Mouse (Mus musculus) neural tube, embryonic 13.5 days (tissue): ENCODE measurements at regions not wholly inside any gene's neighbourhood (a gene's known extent, or its start where the extent isn't known, plus 50 kb on each side); places are given as distances from the start of the nearest gene placed in this dataset.

Experiments used
- ATAC-seq: fragments of 200-750 bp; cut with Nextera tagmentation; 2 replicates; pipeline ENCODE4 v1.8.0; 2017; ENCODE audit warnings: low read depth, mild to moderate bottlenecking, moderate TSS enrichment, moderate library complexity
- H3K27ac ChIP-seq: fragments of 300-500 bp; sonication (generic); replicated peaks from 2 replicates; pipeline ENCODE4 v1.5.1; 2015; ENCODE audit warnings: moderate library complexity, mild to moderate bottlenecking, inconsistent platforms
- H3K27me3 ChIP-seq: fragments of 300-500 bp; sonication (generic); 2 replicates; pipeline ENCODE4 v1.6.1; 2015; ENCODE audit warnings: mild to moderate bottlenecking, inconsistent platforms
- H3K36me3 ChIP-seq: fragments of 300-500 bp; sonication (generic); 2 replicates; pipeline ENCODE4 v1.6.1; 2015; ENCODE audit warnings: mild to moderate bottlenecking, inconsistent platforms
- H3K4me1 ChIP-seq: fragments of 300-500 bp; sonication (generic); replicated peaks from 2 replicates; pipeline ENCODE4 v1.6.1; 2015; ENCODE audit warnings: inconsistent platforms
- H3K4me2 ChIP-seq: fragments of 300-500 bp; sonication (generic); 2 replicates; pipeline ENCODE4 v1.6.1; 2015; ENCODE audit warnings: inconsistent platforms, mild to moderate bottlenecking, moderate library complexity
- H3K4me3 ChIP-seq: fragments of 300-500 bp; sonication (generic); 2 replicates; pipeline ENCODE4 v1.5.1; 2015; ENCODE audit warnings: mild to moderate bottlenecking, inconsistent platforms
- H3K9ac ChIP-seq: fragments of 300-500 bp; sonication (generic); 2 replicates; pipeline ENCODE4 v1.6.1; 2015; ENCODE audit warnings: moderate library complexity, mild to moderate bottlenecking, inconsistent platforms
- H3K9me3 ChIP-seq: fragments of 300-500 bp; sonication (generic); 2 replicates; pipeline ENCODE4 v1.6.1; 2016; ENCODE audit warnings: inconsistent platforms
- WGBS: fragments of 180-500 bp; shearing (Covaris S2); methylation state at CpG from one replicate; pipeline ENCODE4 v1.1.7; 2015; 5-methylcytosine and 5-hydroxymethylcytosine counted together

GRCm38 (mm10) chr12:93122216-93122615 is 1273.3 kb upstream of the Sel1l start:
- H3K27ac ChIP-seq = no peak overlapping the region
- H3K4me2 ChIP-seq = no peak overlapping the region
- ATAC-seq = no peak
- no peaks in the 10 kb centered on the region for H3K27me3 ChIP-seq
- H3K4me3 ChIP-seq = no peak overlapping the region
- H3K9me3 ChIP-seq = no peaks in the 10 kb centered on the region
- no peaks in the 10 kb centered on the region for H3K4me1 ChIP-seq
- H3K36me3 ChIP-seq = no peaks in the 10 kb centered on the region
- WGBS = 96% methylated on average over 2 of the region's 2 CpGs
- H3K9ac ChIP-seq = no peak overlapping the region

DNA sequence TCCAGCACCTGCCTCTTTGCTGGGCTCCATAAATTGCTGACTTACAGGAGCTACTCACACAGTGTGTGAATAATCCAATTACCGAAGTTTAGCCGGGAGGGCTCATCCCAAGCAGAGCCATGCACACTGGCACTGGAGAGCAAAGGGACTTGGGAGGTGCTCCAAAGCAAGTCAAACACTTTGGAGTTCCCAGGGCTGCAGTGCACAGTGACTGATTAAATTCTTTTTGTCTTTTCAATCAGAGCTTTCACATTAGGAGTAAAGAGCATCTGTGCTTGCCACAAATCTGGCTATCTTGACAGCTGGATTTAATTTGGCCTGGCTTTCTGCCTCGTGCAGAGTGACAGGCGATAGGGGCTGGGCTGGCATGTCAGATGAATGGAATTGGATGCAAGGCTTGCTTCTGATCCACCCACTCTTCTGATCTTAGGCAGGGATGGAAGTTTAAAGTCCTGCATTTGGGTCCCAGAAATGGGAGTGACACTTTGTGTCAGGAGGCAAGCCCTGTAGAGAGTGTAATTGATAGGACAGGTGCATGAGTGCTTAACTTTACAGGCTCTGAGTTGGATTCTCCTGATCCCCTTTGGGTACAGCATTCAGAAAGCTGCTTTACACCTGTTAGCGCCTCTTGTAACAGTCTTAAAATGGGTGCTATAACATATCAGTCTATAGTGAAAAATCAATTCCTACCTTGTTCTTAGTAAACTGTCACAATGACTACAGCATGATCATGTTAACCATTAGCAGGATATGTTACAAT is 1239.3 kb upstream of the Sel1l start:
- no peaks in the 10 kb centered on the region for H3K36me3 ChIP-seq
- H3K9me3 ChIP-seq = no peaks in the 10 kb centered on the region
- WGBS = 50% methylated on average over 5 of the region's 5 CpGs
- H3K9ac ChIP-seq = no peak overlapping the region
- peak; percentile 78 for ATAC-seq
- H3K27ac ChIP-seq = no peak overlapping the region
- H3K4me3 ChIP-seq = no peak overlapping the region
- H3K27me3 ChIP-seq = no peaks in the 10 kb centered on the region
- H3K4me1 ChIP-seq = peaks cover 6% of the 10 kb centered on the region; the same call in 1 of the 2 replicates
- H3K4me2 ChIP-seq = no peak overlapping the region

DNA sequence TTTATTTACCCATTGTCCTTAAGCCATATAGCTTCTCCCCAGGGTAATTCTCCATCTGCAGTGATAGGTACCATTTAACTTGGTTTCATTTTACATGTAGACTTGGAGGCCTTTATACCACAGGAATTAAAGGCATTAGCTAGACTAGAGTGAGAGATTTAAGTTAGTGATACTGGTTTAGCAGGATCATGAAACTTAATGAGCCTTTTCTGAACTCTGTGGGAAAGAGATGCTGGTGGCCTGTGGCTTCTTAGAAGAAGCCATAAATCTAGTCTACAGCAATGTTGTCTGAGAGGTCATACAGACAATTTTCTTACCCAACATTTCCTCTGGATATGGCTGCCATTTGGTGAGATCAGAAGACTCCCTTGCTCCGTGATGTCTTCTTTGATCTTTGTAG is 1214.9 kb upstream of the Sel1l start:
- Histone ChIP-seq H3K27me3 (no peaks in the 10 kb centered on the region), H3K9ac (no peak overlapping the region), H3K27ac (no peak overlapping the region), H3K36me3 (no peaks in the 10 kb centered on the region), H3K4me2 (no peak overlapping the region), H3K9me3 (no peaks in the 10 kb centered on the region), H3K4me1 (no peaks in the 10 kb centered on the region), H3K4me3 (no peak overlapping the region)
- no peak for ATAC-seq
- WGBS = 58% methylated on average over 1 of the region's 1 CpGs

- H3K4me1 ChIP-seq = no peaks in the 10 kb centered on the region
- H3K9ac ChIP-seq = no peak overlapping the region
- no peak overlapping the region for H3K4me3 ChIP-seq
- H3K9me3 ChIP-seq = no peaks in the 10 kb centered on the region
- ATAC-seq = no peak
- no peaks in the 10 kb centered on the region for H3K27me3 ChIP-seq
- H3K4me2 ChIP-seq = no peak overlapping the region
- H3K27ac ChIP-seq = no peak overlapping the region
- H3K36me3 ChIP-seq = no peaks in the 10 kb centered on the region
Observed at GRCm38 (mm10) chr12:93019633-93020032, 1170.7 kb upstream of the Sel1l start.

DNA sequence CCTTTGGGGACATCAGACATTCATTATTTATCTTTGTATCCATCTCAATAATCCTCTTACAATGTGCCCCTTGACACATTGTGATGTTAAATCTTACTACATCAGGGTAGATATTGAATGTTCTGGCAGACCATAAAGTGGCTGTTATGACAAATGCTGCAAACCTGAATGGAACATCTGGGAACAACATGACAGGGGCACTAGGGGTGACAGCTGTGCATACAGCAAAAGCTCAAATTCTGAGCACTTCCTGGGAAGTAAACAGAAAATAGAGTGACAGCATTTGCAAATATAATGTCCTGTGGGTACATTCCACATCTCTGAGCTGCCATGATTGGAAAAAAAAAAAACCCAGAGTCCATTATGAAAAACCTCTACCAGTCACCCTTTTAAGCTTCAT is 1162.6 kb upstream of the Sel1l start:
- Histone ChIP-seq H3K27me3 (no peaks in the 10 kb centered on the region), H3K4me2 (no peak overlapping the region), H3K9me3 (no peaks in the 10 kb centered on the region), H3K9ac (no peak overlapping the region), H3K4me3 (no peak overlapping the region), H3K4me1 (no peaks in the 10 kb centered on the region), H3K27ac (no peak overlapping the region), H3K36me3 (no peaks in the 10 kb centered on the region)
- peak; percentile 67 for ATAC-seq

DNA sequence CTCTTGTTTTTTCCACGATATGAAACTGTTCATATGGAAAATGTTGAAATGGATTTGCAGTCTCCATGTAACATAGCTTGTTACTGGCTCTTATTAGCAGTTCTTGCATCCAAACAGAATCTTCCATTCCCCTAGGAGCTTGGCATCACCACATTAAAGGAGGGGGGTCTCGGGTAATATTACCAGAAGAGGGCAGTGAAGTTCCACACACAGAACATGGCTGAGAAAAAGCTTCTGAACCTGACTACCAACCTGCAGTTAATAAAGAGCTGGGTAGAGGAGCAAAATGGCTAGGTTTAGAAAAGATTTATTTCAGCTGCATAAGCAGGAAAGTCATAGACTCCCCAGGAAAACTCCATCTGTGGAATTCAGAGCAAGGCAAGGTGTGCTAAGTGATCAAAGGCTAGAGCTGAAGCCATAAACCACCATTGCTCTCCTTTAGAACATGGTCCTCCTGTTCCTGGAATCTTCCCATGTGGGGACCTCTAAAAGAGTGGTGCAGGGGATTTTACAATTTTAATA is 1157.9 kb upstream of the Sel1l start:
- Histone ChIP-seq H3K36me3 (no peaks in the 10 kb centered on the region), H3K9ac (no peak overlapping the region), H3K4me1 (no peaks in the 10 kb centered on the region), H3K27me3 (no peaks in the 10 kb centered on the region), H3K27ac (no peak overlapping the region), H3K4me3 (no peak overlapping the region), H3K4me2 (no peak overlapping the region), H3K9me3 (no peaks in the 10 kb centered on the region)
- WGBS = 58% methylated on average over 2 of the region's 2 CpGs
- no peak for ATAC-seq

DNA sequence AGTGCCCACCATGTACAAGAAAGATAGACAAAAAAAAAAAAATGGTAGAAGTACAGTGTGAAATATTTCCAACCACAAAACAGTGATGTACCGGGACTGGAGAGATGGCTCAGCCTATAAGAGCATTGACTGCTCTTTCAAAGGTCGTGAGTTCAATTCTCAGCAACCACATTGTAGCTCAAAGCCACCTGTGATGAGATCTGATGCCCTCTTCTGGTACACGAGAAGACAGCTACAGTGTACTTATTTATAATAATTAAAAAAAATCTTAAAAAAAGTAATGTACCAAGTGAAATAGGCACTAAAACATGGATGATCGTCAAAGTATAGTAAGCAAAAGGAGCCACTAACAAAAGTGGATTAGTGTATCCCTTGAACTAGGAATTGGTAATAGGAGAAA is 1154.2 kb upstream of the Sel1l start:
- H3K4me1 ChIP-seq = no peaks in the 10 kb centered on the region
- no peaks in the 10 kb centered on the region for H3K36me3 ChIP-seq
- no peak overlapping the region for H3K4me3 ChIP-seq
- H3K9ac ChIP-seq = no peak overlapping the region
- 88% methylated on average over 4 of the region's 4 CpGs for WGBS
- no peak overlapping the region for H3K27ac ChIP-seq
- no peaks in the 10 kb centered on the region for H3K9me3 ChIP-seq
- no peaks in the 10 kb centered on the region for H3K27me3 ChIP-seq
- ATAC-seq = no peak
- no peak overlapping the region for H3K4me2 ChIP-seq

- no peak for ATAC-seq
- no peak overlapping the region for H3K27ac ChIP-seq
- H3K9me3 ChIP-seq = no peaks in the 10 kb centered on the region
- 84% methylated on average over 3 of the region's 3 CpGs for WGBS
- H3K4me3 ChIP-seq = no peak overlapping the region
- no peaks in the 10 kb centered on the region for H3K36me3 ChIP-seq
- H3K4me1 ChIP-seq = no peaks in the 10 kb centered on the region
- no peak overlapping the region for H3K9ac ChIP-seq
- no peaks in the 10 kb centered on the region for H3K27me3 ChIP-seq
- H3K4me2 ChIP-seq = no peak overlapping the region
Observed at GRCm38 (mm10) chr12:92975698-92976097, 1126.7 kb upstream of the Sel1l start.

DNA sequence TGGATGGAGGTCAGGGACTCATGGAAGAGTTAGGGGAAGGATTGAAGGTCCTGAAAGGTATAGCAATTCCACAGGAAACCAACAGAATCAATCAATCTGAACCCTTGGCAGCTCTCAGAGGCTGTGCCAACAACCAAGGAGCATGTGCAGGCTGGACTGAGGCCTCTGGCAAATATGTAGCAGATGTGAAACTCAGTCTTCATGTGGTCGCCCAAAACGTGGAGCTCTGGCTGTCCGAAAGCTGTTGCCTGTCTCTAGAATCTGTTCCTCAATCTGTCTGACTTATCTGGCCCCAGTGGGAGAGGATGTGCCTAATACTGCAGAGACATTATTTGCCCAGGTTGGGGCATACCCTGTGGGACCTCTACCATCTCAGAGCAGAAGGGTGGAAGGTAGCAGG is 1095.4 kb upstream of the Sel1l start:
- no peaks in the 10 kb centered on the region for H3K9me3 ChIP-seq
- no peaks in the 10 kb centered on the region; the same call in 1 of the 2 replicates for H3K4me1 ChIP-seq
- no peak overlapping the region for H3K9ac ChIP-seq
- no peak overlapping the region for H3K4me2 ChIP-seq
- no peaks in the 10 kb centered on the region for H3K36me3 ChIP-seq
- H3K27me3 ChIP-seq = no peaks in the 10 kb centered on the region
- no peak for ATAC-seq
- H3K4me3 ChIP-seq = no peak overlapping the region
- WGBS = 91% methylated on average over 3 of the region's 3 CpGs
- no peak overlapping the region for H3K27ac ChIP-seq

DNA sequence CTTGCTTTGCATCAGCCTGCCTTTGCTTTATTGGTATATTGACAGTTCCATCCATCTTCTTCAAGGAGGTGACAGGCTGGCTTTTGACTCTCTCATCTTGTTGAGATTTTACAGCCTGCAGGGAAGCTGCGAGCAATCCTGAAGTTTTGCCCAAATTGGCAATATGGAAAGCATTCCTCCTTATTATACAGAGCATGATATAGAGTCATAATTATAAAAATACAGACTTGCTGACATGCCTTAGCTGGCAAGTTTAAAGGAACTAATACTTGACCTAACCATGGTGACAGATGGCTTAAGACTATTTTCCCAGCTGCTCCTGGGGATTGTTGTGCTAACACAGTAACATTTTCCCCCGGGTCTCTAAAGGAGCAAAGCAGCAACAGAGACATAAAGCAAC is 1078.6 kb upstream of the Sel1l start:
- Histone ChIP-seq H3K4me2 (no peak overlapping the region), H3K9me3 (no peaks in the 10 kb centered on the region), H3K36me3 (no peaks in the 10 kb centered on the region), H3K4me1 (no peaks in the 10 kb centered on the region; the same call in 1 of the 2 replicates), H3K9ac (no peak overlapping the region), H3K4me3 (no peak overlapping the region), H3K27ac (no peak overlapping the region), H3K27me3 (no peaks in the 10 kb centered on the region)
- WGBS = 43% methylated on average over 2 of the region's 2 CpGs
- no peak for ATAC-seq

DNA sequence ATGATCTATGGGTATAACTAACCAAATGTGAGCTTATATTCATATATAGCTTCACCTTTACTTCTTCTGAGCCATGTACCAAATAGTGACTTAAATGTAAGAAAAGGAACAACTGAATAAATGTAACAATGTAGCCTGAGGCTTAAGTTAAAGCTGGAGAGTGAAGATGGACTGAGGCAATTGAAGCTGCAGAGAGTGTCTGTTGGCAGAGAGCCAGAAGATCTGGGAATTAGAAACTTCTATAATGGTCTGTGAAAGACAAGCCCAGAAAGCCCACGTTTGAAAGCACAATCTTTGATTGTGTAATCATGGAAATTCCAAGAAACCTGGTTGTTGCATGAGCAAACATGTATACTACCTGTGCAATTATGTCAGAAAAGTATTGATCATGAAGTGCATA is 1078.0 kb upstream of the Sel1l start:
- H3K9ac ChIP-seq = no peak overlapping the region
- H3K4me1 ChIP-seq = no peaks in the 10 kb centered on the region; the same call in 1 of the 2 replicates
- H3K9me3 ChIP-seq = no peaks in the 10 kb centered on the region
- no peak overlapping the region for H3K27ac ChIP-seq
- no peak for ATAC-seq
- no peak overlapping the region for H3K4me2 ChIP-seq
- H3K4me3 ChIP-seq = no peak overlapping the region
- H3K36me3 ChIP-seq = no peaks in the 10 kb centered on the region
- 14% methylated on average over 1 of the region's 1 CpGs for WGBS
- no peaks in the 10 kb centered on the region for H3K27me3 ChIP-seq

GRCm38 (mm10) chr12:92919920-92920319 is 1071.0 kb upstream of the Sel1l start:
- Histone ChIP-seq H3K4me2 (no peak overlapping the region), H3K9me3 (no peaks in the 10 kb centered on the region), H3K36me3 (no peaks in the 10 kb centered on the region), H3K27me3 (no peaks in the 10 kb centered on the region), H3K9ac (no peak overlapping the region), H3K27ac (no peak overlapping the region), H3K4me3 (no peak overlapping the region), H3K4me1 (no peaks in the 10 kb centered on the region)
- WGBS = 87% methylated on average over 3 of the region's 3 CpGs
- ATAC-seq = no peak

DNA sequence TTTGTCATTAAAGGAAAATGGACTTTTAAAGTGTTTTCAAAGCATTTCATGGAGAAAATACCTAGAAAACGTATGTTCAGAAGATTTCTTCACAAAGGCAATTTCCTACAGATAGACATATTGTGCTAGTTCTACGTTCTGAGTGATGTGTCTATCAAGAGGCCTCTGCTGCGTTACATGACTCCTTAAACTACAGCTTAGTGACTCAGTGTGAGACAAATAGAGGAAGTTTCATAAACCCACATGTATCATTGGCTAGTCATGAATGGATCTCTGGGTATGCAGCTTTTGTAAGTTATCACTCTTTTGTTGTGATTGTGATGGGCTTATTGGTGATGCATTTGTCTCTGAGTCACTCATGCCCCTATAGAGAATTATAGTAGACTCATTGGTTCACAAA is 1067.3 kb upstream of the Sel1l start:
- 85% methylated on average over 3 of the region's 3 CpGs for WGBS
- Histone ChIP-seq H3K9me3 (no peaks in the 10 kb centered on the region), H3K4me3 (no peak overlapping the region), H3K4me2 (no peak overlapping the region), H3K9ac (no peak overlapping the region), H3K27ac (no peak overlapping the region), H3K27me3 (no peaks in the 10 kb centered on the region), H3K36me3 (no peaks in the 10 kb centered on the region), H3K4me1 (no peaks in the 10 kb centered on the region)
- no peak for ATAC-seq
